Mouse (Mus musculus) mature B cell (primary cell): Measurements from ENCODE around the gene Mbd5.
"Not testable (repeated sequence)": the region's sequence is repeated elsewhere in the genome, so short reads cannot be mapped to it uniquely, and the experiment has no call there.

Source experiments
- in situ Hi-C: fragments of 300-500 bp; cut with MboI; formaldehyde crosslinking; loops from 2 replicates; pipeline ENCODE4 v1.14.3; 2019

Mbd5 gene

GRCm38 (mm10) chr2:49160232-49160947, 211.1 kb downstream of the Mbd5 start:
- in situ Hi-C loops, result no loop called here

- in situ Hi-C loops, result no loop called here
Observed at GRCm38 (mm10) chr2:49169766-49170165, 220.5 kb downstream of the Mbd5 start.

GRCm38 (mm10) chr2:49177015-49177414, 227.7 kb downstream of the Mbd5 start:
- in situ Hi-C loops, result no loop called here

- in situ Hi-C loops, result no loop called here
Observed at GRCm38 (mm10) chr2:49190984-49191383, 241.7 kb downstream of the Mbd5 start.

- in situ Hi-C loops, result no loop called here
Observed at GRCm38 (mm10) chr2:49191695-49192094, 242.4 kb downstream of the Mbd5 start.

GRCm38 (mm10) chr2:49204081-49204480, 254.8 kb downstream of the Mbd5 start:
- in situ Hi-C loops, result no loop called here

GRCm38 (mm10) chr2:49205692-49206091, 256.4 kb downstream of the Mbd5 start:
- in situ Hi-C loops, result not testable (repeated sequence)

- in situ Hi-C loops, result no loop called here
Observed at GRCm38 (mm10) chr2:49209349-49209748, 260.0 kb downstream of the Mbd5 start.

GRCm38 (mm10) chr2:49210408-49210807, 261.1 kb downstream of the Mbd5 start:
- in situ Hi-C loops, result no loop called here

- in situ Hi-C loops, result no loop called here
Observed at GRCm38 (mm10) chr2:49229725-49230124, 280.4 kb downstream of the Mbd5 start.

GRCm38 (mm10) chr2:49234064-49234463, 284.8 kb downstream of the Mbd5 start:
- in situ Hi-C loops, result no loop called here

GRCm38 (mm10) chr2:49241715-49242114, 292.4 kb downstream of the Mbd5 start:
- in situ Hi-C loops, result no loop called here

GRCm38 (mm10) chr2:49264092-49264491, 314.8 kb downstream of the Mbd5 start:
- in situ Hi-C loops, result no loop called here

GRCm38 (mm10) chr2:49272295-49272967, 323.1 kb downstream of the Mbd5 start:
- in situ Hi-C loops, result no loop called here

- in situ Hi-C loops, result no loop called here
Observed at GRCm38 (mm10) chr2:49276017-49276722, 326.9 kb downstream of the Mbd5 start.

- in situ Hi-C loops, result no loop called here
Observed at GRCm38 (mm10) chr2:49280496-49280895, 331.2 kb downstream of the Mbd5 start.

- in situ Hi-C loops, result no loop called here
Observed at GRCm38 (mm10) chr2:49283583-49283982, 334.3 kb downstream of the Mbd5 start.

- in situ Hi-C loops, result no loop called here
Observed at GRCm38 (mm10) chr2:49286965-49287364, 337.7 kb downstream of the Mbd5 start.

GRCm38 (mm10) chr2:49291709-49292108, 342.4 kb downstream of the Mbd5 start:
- in situ Hi-C loops, result no loop called here

- in situ Hi-C loops, result loop anchor here (25.0 kb wide), 1 partner anchor 401 kb away; no protein-coding TSS in a partner anchor
Observed at GRCm38 (mm10) chr2:49312629-49313447, 363.5 kb downstream of the Mbd5 start.

GRCm38 (mm10) chr2:49333594-49333993, 384.3 kb downstream of the Mbd5 start:
- in situ Hi-C loops, result no loop called here

- in situ Hi-C loops, result no loop called here
Observed at GRCm38 (mm10) chr2:49335267-49335666, 386.0 kb downstream of the Mbd5 start.
